Mouse (Mus musculus) MN1 (cell line): ENCODE data around the gene Barhl1.

Source experiments
- DNase-seq: peaks from one replicate; pipeline ENCODE4 v3.0.0-alpha.2; 2016; ENCODE audit warnings: low spot score

The Barhl1 gene

DNA sequence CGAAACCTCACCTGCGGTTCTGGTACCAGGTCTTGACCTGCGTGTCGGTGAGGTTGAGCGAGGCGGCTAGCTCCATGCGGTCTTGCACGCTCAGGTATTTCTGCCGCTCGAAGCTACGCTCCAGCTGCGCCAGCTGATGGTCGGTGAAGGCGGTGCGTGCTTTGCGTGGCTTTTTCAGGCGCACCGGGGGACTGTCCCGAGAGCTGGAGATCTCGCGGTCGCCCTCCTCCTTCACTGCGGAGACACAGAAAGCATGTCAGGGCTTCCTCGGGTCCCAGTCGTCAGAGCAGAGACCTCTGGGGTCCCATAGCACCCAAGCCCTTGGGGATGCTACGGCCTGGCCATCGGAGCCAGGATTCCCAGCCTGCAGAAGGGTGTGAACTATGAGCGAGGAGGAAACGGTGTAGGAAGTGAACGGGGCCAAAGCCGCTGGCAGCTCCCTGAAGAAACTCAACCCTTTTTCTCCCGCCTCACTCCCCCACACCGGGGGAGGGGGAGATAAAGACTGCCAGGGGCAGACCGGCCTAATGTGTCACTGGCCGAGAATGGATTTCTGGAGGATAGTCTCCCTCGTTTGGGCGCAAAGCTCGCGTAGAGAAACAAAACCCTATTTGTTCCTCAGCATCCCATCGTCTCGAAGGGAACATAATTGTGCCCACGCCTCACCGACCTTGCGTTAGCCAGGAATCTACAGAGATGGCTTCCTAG is 5.0 kb downstream of the Barhl1 start:
- DNase-seq, result no peak

DNA sequence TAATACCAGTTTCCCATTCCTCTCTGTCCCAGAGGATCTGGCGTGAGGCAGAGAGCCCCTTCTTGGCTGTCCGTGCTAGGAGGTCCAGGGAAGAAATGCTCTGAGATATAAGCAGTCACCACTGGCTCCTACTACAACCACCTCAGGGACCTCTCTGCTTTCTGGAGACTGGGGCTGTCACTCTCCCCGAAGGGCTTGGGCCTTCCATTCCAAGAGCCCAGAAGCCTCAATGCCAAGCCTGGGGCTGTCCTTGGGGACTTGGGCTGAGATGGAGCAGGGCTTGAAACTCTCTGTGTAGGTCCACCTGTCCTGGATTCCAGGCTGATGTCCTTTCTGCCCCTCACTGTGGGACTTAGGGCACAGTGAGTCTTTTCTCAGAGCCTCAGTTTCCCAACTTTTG is 5.6 kb downstream of the Barhl1 start:
- no peak for DNase-seq

DNA sequence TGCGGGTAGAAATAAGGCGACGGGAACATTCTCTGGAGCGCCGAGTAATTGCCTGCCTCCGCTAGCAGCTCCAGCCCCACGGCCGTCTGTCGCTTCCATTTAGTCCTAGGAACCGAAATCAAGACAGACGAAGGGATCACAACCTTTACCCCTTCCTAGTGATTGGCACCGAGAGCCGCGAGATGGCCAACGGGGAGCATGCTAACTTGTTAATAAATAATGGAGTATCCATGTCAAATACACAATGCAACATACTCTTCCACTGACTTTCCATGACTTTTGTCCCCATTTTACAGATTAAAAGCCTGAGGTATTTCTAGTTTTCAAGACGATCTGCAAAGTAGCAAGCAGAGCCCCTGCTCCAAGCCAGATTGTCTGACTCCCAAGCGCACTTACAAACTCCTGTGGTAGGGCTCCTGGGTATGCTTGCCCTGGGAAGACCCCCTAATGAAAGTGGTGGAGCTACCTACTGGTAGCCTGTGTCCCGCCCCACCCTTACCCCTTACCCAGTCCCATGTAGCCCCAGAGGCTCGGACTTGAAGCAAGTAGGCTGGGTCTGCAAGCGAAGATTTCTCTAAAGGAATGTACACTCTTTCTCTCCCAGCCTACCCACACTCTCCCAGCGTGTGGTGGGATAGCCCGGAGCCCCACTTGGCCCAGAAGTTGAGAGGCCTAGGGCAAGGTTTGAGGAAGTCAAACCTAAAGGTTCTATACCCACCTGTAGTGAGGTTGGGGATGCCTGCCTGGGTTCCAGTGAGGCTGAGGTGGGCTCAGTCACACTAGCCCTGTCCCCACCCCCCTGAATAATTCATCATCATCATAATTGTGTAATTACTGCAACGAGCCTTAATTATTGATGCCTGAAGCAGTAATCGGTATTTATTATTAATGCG is 6.4 kb downstream of the Barhl1 start:
- DNase-seq, result no peak

DNA sequence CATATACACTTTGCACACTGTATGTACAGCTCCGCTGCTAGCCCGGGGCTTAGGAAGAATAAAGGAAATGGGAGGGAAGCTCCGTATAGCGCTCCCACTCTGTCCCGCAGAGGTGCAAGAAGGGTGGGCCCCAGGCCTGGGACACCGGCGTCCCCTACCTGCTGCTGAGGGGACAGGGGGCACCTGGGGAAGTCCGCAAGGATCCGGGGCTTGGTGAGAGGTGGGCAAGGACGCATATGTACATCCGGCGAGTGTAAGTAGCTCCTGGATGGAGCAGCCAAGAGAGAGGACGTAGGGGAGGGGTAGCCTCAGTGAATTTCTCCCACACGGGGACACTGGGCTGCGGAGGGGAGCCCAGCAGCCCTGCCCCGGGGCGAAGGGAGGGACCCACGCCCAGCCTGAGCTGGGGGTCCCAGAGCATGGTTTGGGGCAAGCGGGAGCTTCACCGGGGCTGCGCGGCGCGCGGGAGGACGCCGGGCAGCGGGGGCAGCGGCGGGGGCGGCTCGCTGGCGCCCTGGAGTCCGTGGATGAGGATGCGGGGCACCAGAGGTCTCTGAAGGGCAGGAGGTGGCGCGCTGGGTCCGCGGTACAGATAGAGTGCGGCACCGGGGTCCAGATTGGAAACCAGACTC is 7.2 kb downstream of the Barhl1 start:
- no peak for DNase-seq

DNA sequence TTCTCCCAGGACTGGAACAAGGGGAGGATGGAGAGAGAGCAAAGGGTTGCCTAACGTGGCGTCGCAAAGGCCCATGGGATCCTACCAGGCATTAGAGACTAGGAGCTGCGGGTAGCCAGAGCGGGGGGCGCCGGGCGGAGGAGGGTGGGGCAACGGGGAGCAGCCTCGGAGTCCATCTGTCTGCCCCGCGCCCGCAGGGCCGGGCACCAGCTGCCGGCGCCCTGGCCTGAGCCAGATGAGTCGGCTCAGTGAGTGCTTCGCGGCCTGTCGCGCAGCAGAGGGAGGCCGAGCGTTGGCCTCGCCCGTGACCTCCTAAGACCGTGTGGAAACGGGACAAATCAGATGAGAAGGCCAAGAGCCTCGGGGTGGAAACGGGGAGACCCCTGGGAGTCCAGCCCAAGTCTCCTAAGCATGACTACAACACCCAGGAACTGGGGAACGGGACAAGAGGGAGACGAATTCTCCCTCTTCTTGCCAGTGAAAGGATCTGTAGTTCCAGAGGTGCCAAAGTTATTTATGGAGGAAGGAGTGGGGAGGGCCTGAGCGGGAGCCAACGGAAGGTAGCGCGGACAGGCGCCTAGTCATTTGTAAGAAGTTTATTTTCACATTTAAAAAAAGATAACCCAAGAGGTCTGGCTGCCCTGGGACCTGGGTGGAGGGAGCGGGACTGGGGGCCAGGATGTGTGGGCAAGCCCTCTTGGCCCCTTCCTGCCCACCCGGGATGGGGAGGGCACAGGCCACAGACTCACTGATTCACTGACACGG is 7.9 kb downstream of the Barhl1 start:
- DNase-seq, result no peak

DNA sequence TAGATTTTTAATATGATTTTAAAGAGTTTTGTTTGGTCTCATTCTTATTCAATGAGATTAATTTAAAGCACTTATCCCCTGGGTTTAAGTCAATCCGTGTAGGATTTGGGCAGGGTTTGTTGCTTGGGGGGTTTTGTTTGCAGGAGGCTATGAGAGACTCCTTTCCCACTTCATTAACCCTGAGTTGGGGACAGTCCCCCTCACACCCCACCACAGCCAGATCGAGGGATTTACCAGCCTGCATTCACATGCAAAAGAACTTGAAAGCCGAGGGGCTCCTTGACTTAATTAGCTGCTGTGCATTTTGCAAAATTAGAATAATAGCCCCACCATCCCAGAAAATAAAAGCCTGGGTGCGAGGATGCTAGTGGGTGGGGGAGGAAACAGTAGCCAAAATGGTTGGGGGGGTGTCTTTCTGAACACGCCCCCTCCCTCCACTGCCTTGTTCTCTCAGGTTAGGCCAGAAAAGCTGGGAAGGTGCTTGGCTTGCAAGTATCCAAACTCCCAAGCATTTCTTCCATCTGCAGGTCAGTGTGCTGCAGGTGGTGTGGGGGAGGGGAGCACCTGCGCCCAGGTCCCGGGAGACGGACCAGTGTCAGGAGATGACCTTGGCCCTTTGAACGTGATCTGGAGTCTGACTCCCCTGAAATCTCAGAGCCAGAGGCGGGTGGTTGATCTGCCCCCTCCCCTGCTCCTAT is 8.6 kb downstream of the Barhl1 start:
- DNase-seq, result no peak

DNA sequence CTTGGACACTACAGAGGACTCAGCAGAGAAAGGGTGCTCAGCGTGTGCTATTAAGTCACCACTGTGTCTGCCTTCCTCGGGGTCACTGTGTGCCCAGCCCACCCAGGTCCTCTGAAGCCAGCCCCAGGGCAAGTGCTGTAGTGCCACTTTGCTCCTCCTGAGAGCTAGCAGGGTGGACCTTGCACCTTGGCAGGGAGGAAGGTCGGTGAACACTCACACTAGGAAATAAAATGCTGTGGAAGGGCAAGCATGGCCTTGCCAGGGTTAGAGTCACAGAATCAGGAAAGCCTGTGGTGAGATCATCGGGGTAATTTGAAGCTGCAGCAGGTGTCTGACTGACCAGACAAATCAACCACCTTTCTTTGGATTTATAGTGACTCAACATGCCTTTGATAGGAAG is 10.9 kb downstream of the Barhl1 start:
- no peak for DNase-seq

DNA sequence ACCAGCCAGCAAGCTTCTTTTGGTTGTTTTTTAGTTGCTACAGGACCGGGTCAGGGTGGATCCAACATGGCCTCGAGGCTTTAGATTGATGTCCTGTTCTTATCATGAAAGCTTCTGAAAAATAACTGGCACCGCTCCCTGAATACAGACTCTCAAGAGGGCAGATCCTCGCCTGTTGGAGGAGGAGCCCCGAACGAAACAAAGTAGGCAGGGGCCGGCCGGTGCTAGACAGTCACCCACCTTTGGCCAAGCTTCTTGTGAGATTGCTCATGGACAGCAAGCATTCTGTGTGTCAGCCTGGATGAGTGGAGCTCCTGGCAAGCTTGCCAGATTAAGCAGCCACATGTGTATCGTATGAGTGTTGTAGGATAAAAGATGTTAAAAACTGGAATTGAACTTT is 11.7 kb downstream of the Barhl1 start:
- no peak for DNase-seq

DNA sequence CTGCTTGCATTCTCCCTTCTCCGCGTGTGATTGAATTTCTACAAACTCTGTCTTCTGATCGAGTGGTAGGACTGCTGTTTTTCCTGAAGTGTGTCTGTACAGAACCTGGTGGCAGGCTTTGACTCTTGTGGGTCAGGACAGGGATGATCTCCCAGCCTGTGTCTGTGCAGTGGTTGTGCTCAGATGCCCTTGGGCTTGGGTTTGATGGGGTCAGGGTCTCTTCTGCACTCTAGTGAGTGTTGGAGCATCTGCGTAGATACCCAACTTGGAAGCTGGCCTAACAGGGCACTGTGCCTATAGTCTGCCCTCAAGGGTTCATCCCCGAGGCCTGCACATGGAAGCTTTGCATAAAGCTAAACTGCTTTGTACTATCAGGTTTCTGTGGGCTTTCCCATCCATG is 12.6 kb downstream of the Barhl1 start:
- DNase-seq, result no peak

DNA sequence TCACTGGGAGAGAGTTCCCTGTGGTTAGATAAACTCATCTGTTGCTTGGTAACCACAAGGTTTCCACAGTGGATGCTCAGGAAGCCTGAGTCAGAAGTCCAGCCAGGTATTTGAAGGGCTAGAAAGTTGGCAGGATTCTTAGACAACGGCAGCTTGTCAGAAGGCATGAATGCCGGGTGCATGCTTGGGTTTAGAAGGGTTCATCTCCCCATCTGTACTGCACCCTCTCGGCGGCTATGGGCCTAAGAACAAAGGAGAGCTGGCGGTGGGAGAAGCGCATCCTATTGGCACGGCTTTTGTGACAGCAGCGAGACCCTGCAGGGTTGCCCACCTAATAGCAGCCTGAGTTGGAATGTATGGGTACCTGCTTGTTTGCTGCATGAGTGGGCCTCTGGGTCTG is 14.2 kb downstream of the Barhl1 start:
- DNase-seq, result no peak

DNA sequence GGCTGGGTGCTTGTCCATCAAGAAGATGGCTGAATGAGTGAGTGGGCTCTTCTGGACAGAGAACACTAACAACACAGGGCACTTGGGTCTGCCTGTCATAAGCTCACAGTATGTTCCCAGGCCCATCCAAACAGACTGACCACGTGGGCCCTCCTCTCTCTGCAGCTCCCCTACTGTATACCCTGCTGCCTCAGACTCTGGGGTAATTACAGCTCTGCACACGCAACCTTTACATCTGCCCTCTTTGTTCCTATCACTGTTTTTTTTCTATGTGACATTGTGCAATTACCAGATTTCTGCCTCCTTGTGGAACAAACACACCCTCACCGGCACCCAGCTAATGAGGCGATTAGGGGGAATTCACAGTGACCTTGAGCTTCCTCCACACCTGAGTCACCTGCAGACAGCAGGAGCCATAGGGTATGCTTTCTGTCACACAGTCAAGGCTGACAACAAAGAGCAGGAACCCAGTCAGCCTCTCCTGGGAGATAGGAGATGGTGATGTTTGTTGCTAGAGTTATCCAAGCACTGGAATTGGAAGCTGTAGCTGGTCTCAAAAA is 19.0 kb downstream of the Barhl1 start:
- no peak for DNase-seq

DNA sequence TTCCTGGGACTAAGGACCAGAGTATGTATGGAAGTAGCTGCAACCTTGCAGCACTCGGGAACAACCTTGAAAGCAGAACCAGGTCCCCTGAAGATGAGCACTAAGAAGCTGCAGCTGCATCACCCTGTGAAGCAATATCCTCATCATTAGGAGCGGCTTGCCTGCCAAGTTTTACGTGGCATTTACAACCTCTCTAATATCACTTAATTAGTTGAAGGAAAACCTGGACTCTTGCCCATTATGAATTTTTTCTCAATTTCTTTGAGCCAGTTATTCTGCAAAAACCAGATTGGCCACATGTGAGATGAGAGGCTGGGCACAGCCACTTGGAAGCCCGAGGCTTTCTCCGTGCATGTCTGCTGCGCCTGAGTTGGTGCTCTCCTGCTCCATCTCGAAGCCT is 20.6 kb downstream of the Barhl1 start:
- DNase-seq, result no peak

DNA sequence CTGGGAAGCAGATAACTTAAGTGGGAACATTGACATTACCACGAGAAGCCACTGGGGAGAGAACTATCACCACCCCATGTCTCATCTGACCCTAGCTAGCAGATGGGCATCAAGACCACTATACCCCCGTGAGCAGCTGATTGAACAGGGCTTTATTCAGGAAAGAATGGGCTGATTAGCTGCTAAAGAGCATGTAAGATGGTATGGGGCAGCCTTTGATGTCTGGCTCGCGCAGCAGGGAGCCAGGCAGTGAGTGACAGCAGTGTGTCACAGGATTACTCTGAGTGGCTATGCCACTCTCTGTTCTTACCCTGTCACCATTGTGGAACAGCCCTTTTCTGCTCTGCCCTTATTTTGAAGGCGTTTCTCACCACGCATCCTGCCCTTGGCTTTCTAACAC is 22.9 kb downstream of the Barhl1 start:
- no peak for DNase-seq

DNA sequence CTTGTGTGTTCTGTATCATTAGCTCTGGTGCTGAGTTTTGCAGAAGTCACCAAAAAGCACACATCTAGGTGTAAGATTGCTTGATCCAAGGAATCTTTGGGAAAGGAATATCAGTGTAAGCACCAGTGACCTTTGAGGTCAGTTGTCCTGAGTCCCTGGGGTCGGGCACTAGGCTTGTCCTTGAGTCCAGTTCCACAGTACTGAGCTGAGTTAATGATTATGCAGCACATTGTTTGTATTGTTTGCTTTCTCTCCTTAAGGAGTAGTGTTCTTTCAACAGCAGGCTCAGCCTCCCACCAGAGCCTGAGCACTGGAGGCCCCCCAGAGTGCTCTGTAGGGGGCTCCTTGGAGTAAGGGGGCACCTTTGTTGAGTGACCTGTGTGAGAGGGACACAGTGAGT is 23.7 kb downstream of the Barhl1 start:
- no peak for DNase-seq

DNA sequence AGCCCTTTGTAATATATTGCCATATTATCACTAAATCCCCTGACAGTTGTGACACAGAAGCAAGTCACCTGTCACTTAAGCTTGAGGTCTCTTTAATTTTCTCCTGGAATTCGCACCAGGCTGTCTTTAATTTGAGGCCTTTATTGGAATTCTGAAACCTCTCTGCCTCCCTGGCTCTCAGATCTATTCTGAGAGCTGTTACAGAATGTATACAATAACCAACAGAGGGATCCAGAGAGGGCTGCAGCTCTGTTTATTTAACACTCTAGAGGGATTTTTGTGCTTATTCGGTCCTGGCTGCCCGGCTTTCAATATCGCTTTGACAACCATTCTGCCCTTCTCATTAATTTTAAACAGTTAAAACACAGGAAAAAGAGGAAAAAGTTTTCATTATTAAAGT is 31.6 kb downstream of the Barhl1 start:
- DNase-seq, result no peak

DNA sequence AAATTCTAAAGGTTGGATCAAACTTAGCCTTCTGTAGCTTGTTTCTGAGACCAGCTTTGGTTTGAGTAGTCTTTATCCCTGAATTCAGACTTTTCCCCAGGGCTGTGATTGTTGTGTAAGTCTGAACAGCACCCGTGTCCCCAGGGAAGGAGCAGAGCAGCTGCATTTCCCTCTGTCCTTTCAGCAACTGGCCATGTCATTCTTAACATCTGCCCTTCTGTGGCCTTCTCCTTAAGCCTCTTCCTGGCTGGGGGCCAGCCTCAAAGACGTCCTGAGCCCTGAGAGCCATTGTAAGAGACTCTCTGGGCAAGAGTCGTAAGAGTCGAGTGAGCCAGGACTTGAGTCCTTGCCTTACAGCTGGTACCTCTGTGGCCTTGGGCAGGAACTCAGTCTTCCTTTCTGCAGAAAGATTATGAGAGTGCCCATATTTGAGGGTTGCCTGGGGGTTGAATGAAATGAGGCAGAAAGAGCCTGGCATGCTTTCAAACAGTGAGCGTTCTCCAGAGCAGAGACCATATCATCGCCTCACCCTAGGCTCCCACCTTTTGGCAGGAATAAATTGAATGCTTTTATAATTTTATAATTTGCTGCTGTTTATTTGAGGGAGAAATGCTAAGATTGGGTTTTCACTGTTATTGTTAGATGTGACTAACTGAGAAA is 33.5 kb downstream of the Barhl1 start:
- DNase-seq, result peak; percentile 58

DNA sequence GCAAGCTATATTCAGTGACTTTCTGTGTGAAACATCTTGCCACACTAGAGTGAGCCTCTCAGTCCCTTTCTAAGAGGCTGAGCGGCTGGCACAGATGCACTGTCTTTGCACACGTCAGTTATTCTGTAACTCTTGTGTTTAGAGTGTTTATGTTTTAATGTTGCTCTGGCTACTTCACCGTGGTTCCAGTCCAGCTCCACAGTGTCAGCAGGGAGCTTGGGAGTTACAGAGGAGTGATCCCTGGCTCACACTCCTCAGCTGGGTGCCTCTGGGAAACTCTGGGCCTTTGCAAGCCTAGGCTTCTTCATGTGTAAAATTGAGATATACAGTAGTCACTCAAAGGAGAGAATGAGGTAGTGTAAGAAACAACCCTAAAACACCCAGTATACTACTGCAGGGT is 34.4 kb downstream of the Barhl1 start:
- no peak for DNase-seq

DNA sequence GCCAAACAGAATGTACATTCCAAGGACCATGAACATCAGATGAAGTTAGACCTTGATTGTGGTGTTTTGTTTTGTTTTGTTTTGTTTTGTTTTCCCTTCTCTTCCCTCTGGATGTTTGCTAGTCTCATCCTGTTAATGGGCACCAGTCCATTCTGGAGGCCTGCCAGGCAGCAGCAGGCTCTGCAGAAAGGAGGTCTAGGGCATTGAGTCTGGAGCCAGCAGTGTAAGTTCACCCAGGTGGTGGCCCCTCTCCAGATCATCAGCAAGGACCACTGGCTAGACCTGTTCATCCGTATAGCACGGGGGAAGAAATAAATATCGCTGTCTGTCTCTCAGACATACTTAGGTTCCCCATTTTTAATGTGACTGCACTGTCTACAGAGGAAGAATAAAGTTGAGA is 35.2 kb downstream of the Barhl1 start:
- DNase-seq, result no peak

DNA sequence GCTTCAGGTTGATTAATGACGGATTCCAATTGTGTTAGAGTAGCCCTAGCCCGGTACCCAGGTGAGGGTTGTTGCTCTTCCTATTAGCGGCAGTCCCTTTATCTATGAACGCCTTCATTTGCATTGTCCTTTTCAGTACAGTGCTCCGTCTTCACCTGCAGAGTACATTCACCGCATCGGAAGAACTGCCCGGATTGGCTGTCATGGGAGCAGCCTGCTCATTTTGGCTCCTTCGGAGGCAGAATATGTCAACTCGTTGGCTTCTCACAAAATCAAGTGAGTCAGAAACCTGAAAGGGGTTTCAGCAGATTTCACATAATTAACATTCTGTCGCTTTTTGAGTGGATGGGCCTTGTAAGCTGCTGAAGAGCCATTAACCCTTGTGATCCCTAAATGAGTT is 40.9 kb downstream of the Barhl1 start:
- no peak for DNase-seq

DNA sequence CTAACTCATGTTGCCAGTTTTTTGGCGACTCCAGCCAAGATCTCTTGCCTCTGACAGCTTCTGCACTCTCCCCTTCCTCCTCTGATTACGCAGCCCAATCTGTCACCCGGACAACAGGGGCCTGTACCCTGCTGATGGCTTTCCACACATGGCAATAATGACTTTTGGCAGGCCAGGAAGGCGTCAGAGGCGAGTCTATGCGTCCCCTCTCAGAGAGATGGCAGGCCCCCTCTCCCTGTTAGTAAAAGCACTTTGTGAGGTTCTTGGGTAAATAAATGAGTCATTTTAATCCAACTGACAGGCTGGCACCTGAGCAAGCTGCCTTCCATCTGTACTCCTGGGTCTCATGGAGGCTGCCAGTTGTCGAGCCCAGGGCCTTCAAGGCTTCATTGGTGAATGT is 49.0 kb downstream of the Barhl1 start:
- peak; percentile 56 for DNase-seq

DNA sequence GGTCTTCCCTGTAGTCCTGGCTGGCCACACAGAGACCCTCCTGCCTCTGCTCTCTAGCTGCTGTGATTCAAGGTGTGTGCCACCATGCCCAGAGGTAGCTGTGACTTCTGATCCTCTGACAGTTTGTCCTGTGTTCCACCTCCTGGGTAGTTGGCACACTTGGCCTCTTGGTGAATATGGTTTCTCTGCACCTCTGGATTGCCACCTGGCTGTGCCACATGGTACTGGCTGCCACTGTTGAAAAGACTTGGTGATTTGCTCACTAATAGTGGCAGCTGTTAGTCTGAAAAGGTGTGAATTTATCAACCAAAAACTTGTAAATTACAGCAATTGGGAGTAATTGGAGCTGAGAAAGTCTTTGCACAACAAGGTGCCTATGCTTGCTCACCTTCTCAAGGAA is 52.6 kb downstream of the Barhl1 start:
- no peak for DNase-seq
